Mouse (Mus musculus) cerebellum, adult 2 months (tissue): ENCODE measurements at regions not wholly inside any gene's neighbourhood (a gene's known extent, or its start where the extent isn't known, plus 50 kb on each side); places are given as distances from the start of the nearest gene placed in this dataset.

Experiments used
- CTCF ChIP-seq: fragments of 200-500 bp; IDR thresholded peaks from 2 replicates; pipeline ENCODE4 v1.5.1; 2011; ENCODE audit warnings: low read depth, mild to moderate bottlenecking, control low read depth, low read length, moderate library complexity, borderline replicate concordance; ENCODE audit not compliant: insufficient read depth
- POLR2A ChIP-seq: fragments of 200-500 bp; IDR thresholded peaks from 2 replicates; pipeline ENCODE4 v1.6.1; 2011; ENCODE audit warnings: low read length, control low read depth, borderline replicate concordance; ENCODE audit not compliant: insufficient read depth

DNA sequence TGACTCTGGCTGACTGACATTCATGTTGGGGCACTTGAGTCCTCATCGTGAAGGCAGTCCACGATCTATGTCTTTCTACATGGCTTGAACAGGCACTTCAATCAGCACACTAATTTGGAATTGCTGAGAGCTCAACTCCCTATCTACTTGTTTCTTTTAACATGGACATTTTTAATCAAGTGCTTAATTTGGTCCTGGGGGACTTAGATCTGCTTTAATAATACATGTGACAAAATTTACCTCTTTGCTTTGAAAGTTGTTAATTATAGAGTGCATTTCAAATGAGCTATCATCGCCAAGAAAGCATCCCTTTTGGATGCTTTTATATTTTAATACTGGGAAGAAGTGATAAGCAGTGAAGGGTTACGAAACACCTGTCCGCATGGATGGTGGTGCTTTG is 436.6 kb upstream of the Sel1l start:
- TF ChIP-seq POLR2A = no peak
- no peak for TF ChIP-seq CTCF
